Comparison of ENCODE assay signal across 20 mouse cellular contexts in the genomic region with DNA sequence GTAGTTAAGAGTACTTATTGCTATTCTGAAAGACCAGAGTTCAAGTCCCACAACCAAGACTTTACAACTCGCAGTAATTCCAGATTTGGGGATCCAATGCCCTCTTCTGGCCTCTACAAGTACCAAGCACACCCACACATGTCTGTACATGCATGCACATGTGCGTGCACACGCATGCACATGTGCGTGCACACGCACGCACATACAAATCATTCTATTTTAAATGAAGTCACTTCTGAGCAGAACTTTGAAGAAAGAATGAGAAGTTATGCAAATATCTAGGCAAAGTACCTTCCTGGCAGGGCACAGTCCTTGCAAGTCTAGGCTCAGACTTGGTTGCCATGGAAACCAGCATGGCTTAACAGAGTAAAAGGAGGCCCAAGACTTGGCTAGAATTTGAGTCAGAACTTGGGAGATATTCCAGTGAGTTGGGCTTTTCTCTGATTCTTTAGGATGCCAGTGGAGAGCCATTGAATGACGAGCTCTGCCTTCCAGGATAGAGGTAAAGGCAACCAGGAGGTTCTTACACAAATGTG.
DNase-seq lines count a peak whose midpoint lies in the region; ATAC-seq and TF ChIP-seq lines count a peak whose summit lies in the region.
"Had no signal": no experiment of that assay in that cellular context is flagged by ENCODE, and none has a peak within 500 bp of the region (broad histone marks: within the 10 kb centered on the region; RNA-seq: fewer than 3 reads in every experiment).

No protein-coding gene starts in this region.

- WGBS in hindbrain, postnatal 0 days: 88% methylated on average over 7 of the region's 7 CpGs
- 92% methylated on average over 7 of the region's 7 CpGs for WGBS in hindbrain, embryonic 13.5 days

- no peaks in the 10 kb centered on the region for H3K9me3 ChIP-seq in hindbrain, postnatal 0 days (ENCODE audit: low read length)
- H3K9me3 ChIP-seq in hindbrain, embryonic 13.5 days: no peaks in the 10 kb centered on the region
- H3K9me3 ChIP-seq: heart, embryonic 12.5 days; kidney, embryonic 15.5 days; limb, embryonic 13.5 days; neural tube, embryonic 15.5 days had no signal

- ATAC-seq in hindbrain, postnatal 0 days: no peak
- ATAC-seq in hindbrain, embryonic 13.5 days (ENCODE audit: low FRiP score): no peak
- ATAC-seq in activated CD4-positive, CD25-positive, alpha-beta regulatory T cell, adult 4 months: no peak
- ATAC-seq: inflammation-experienced regulatory T-cells, adult 6 months; liver, postnatal 0 days had no signal

- no peak overlapping the region for H3K4me2 ChIP-seq in hindbrain, postnatal 0 days (ENCODE audit: low read depth, low read length)
- no peak overlapping the region for H3K4me2 ChIP-seq in hindbrain, embryonic 13.5 days
- H3K4me2 ChIP-seq: heart, embryonic 12.5 days; kidney, embryonic 15.5 days; limb, embryonic 13.5 days; neural tube, embryonic 15.5 days had no signal

- no peaks in the 10 kb centered on the region for H3K4me1 ChIP-seq in hindbrain, postnatal 0 days (ENCODE audit: insufficient read depth, low read length)
- 0 out of 2 replicates have a peak, but pooled peaks cover 6% of the 10 kb centered on the region for H3K4me1 ChIP-seq in hindbrain, embryonic 13.5 days (replicated peaks)
- H3K4me1 ChIP-seq: heart, embryonic 12.5 days; kidney, embryonic 15.5 days; limb, embryonic 13.5 days; neural tube, embryonic 15.5 days had no signal

- H3K4me3 ChIP-seq in hindbrain, postnatal 0 days (ENCODE audit: low read length): no peak overlapping the region
- no peak overlapping the region for H3K4me3 ChIP-seq in hindbrain, embryonic 13.5 days
- H3K4me3 ChIP-seq: erythroblast, embryonic 14.5 days; heart, embryonic 12.5 days; kidney, embryonic 15.5 days; layer of hippocampus, adult 2 months; limb, embryonic 13.5 days; neural tube, embryonic 15.5 days had no signal

- H3K27ac ChIP-seq in hindbrain, postnatal 0 days: no peak overlapping the region
- no peak overlapping the region for H3K27ac ChIP-seq in hindbrain, embryonic 13.5 days
- H3K27ac ChIP-seq: kidney, embryonic 15.5 days; layer of hippocampus, adult 2 months; limb, embryonic 13.5 days; neural tube, embryonic 15.5 days had no signal

- DNase-seq in hindbrain, postnatal 0 days (ENCODE audit: low spot score): peak; percentile 44
- DNase-seq in right cerebral cortex, adult 18-20 months: peak; percentile 36
- DNase-seq in right cerebral cortex, postnatal 36 days (ENCODE audit: low spot score in 2 of 2): no peak
- DNase-seq in brain, adult 2 months (ENCODE audit: low read depth, low spot score): peak; percentile 87
- no peak for DNase-seq in kidney, adult 9 months
- DNase-seq in cerebellum, adult 8-10 months: no peak
- DNase-seq: adrenal gland, postnatal 10 days; gastrocnemius, postnatal 36 days; heart, postnatal 36 days; liver, postnatal 0 days; thymus, postnatal 14 days had no signal

- H3K9ac ChIP-seq in hindbrain, postnatal 0 days (replicated peaks; ENCODE audit: low read length): no peak overlapping the region
- no peak overlapping the region for H3K9ac ChIP-seq in hindbrain, embryonic 13.5 days
- H3K9ac ChIP-seq: heart, embryonic 12.5 days; kidney, embryonic 15.5 days; limb, embryonic 13.5 days; liver, postnatal 0 days; neural tube, embryonic 15.5 days had no signal

- H3K36me3 ChIP-seq in hindbrain, postnatal 0 days (ENCODE audit: insufficient read depth, low read length): no peaks in the 10 kb centered on the region
- H3K36me3 ChIP-seq in hindbrain, embryonic 13.5 days: no peaks in the 10 kb centered on the region
- H3K36me3 ChIP-seq: heart, embryonic 12.5 days; kidney, embryonic 15.5 days; limb, embryonic 13.5 days; neural tube, embryonic 15.5 days had no signal

- no peak for TF ChIP-seq CTCF in hindbrain, postnatal 0 days (IDR thresholded peaks at IDR 0.05; ENCODE audit: low read depth)

- no peaks in the 10 kb centered on the region for H3K27me3 ChIP-seq in hindbrain, postnatal 0 days (ENCODE audit: insufficient read depth, low read length)
- no peaks in the 10 kb centered on the region for H3K27me3 ChIP-seq in hindbrain, embryonic 13.5 days
- H3K27me3 ChIP-seq: heart, embryonic 12.5 days; kidney, embryonic 15.5 days; limb, embryonic 13.5 days; neural tube, embryonic 15.5 days had no signal

Comparison
In these comparisons a context has a peak if more than half of its experiments do, and no peak if none do; other contexts are left out.
1. DNase-seq: peak in hindbrain, postnatal 0 days (single experiment), right cerebral cortex, adult 18-20 months (single experiment) and brain, adult 2 months (single experiment); none in right cerebral cortex, postnatal 36 days (0 of 2), kidney, adult 9 months (single experiment) and cerebellum, adult 8-10 months (single experiment).